Mouse (Mus musculus) stomach, postnatal 0 days (tissue): Measurements from ENCODE around the gene Mrpl47. TPM values are rescaled to one million over a fixed set of nuclear protein-coding genes. Genes with fewer than 3 reads are reported as not detected.

ENCODE experiments used
- ATAC-seq: fragments of 200-750 bp; cut with Nextera tagmentation; 2 replicates; pipeline ENCODE4 v1.8.0; 2017; ENCODE audit not compliant: low FRiP score, low TSS enrichment
- DNase-seq: peaks from one replicate; pipeline ENCODE4 v3.0.0-alpha.2; 2016; ENCODE audit warnings: low spot score
- H3K27ac ChIP-seq: fragments of 300-500 bp; sonication (generic); replicated peaks from 2 replicates; pipeline ENCODE4 v1.5.1; 2014; ENCODE audit warnings: mild to moderate bottlenecking, control low read depth
- H3K27me3 ChIP-seq: fragments of 300-500 bp; sonication (generic); 2 replicates; pipeline ENCODE4 v1.6.1; 2014; ENCODE audit warnings: low read length; ENCODE audit not compliant: control insufficient read depth, insufficient read depth
- H3K36me3 ChIP-seq: fragments of 300-500 bp; sonication (generic); 2 replicates; pipeline ENCODE4 v1.6.1; 2014; ENCODE audit warnings: low read length, mixed read lengths; ENCODE audit not compliant: control insufficient read depth, insufficient read depth
- H3K4me1 ChIP-seq: fragments of 300-500 bp; sonication (generic); replicated peaks from 2 replicates; pipeline ENCODE4 v1.6.1; 2014; ENCODE audit warnings: antibody characterized with exemption; ENCODE audit not compliant: control insufficient read depth, insufficient read depth
- H3K4me2 ChIP-seq: fragments of 300-500 bp; sonication (generic); replicated peaks from 2 replicates; pipeline ENCODE4 v1.6.1; 2014; ENCODE audit warnings: low read depth, mild to moderate bottlenecking, control low read depth, moderate library complexity
- H3K4me3 ChIP-seq: fragments of 300-500 bp; sonication (generic); 2 replicates; pipeline ENCODE4 v1.5.1; 2014; ENCODE audit warnings: low read depth, low read length, control low read depth
- H3K9ac ChIP-seq: fragments of 300-500 bp; sonication (generic); 2 replicates; pipeline ENCODE4 v1.6.1; 2014; ENCODE audit warnings: mild to moderate bottlenecking, low read length, control low read depth, mixed read lengths
- H3K9me3 ChIP-seq: fragments of 300-500 bp; sonication (generic); 2 replicates; pipeline ENCODE4 v1.6.1; 2016; ENCODE audit warnings: low read length; ENCODE audit not compliant: control insufficient read depth
- CTCF ChIP-seq: IDR thresholded peaks from 2 replicates; pipeline ENCODE4 v1.5.1; 2016; ENCODE audit warnings: antibody characterized with exemption, low read depth, mild to moderate bottlenecking, moderate library complexity
- EP300 ChIP-seq: optimal IDR thresholded peaks from 2 replicates; pipeline ENCODE3; 2016; ENCODE audit warnings: antibody characterized with exemption
- WGBS: fragments of 180-500 bp; shearing (Covaris S2); extraction: QIAGEN DNeasy Blood & Tissue Kit; methylation state at CpG from one replicate; pipeline ENCODE4 v1.1.7; 2014; 5-methylcytosine and 5-hydroxymethylcytosine counted together
- polyA plus RNA-seq: library from polyadenylated mRNA; unstranded; fragments of >200 nt; fragmentation: Nextera tagmentation; extraction: Ambion mirVana; gene quantifications from 2 replicates; pipeline ENCODE4 v1.2.1, GENCODE M21; 2015

The Mrpl47 gene
- polyA plus RNA-seq, 1 experiment from 2014 or later = 22.3 TPM

GRCm38 (mm10) chr3:32690008-32690407, 47.4 kb downstream of the Mrpl47 start:
- 75% methylated on average over 3 of the region's 3 CpGs for WGBS
- ATAC-seq = no peak

GRCm38 (mm10) chr3:32689567-32689999, 47.8 kb downstream of the Mrpl47 start:
- TF ChIP-seq EP300 (no peak), CTCF (no peak)
- no peaks in the 10 kb centered on the region for H3K27me3 ChIP-seq
- no peak for ATAC-seq
- no peak overlapping the region for H3K4me3 ChIP-seq
- H3K4me1 ChIP-seq = no peaks in the 10 kb centered on the region
- H3K9me3 ChIP-seq = no peaks in the 10 kb centered on the region
- DNase-seq = no peak
- no peak overlapping the region for H3K27ac ChIP-seq
- H3K9ac ChIP-seq = no peak overlapping the region
- 49% methylated on average over 9 of the region's 9 CpGs for WGBS
- no peaks in the 10 kb centered on the region for H3K36me3 ChIP-seq
- no peak overlapping the region for H3K4me2 ChIP-seq

More at GRCm38 (mm10) chr3:32690008-32690407, 47.4 kb downstream of the Mrpl47 start:
- Histone ChIP-seq H3K9ac (no peak overlapping the region), H3K4me3 (no peak overlapping the region), H3K9me3 (no peaks in the 10 kb centered on the region), H3K27me3 (no peaks in the 10 kb centered on the region), H3K4me2 (no peak overlapping the region), H3K4me1 (no peaks in the 10 kb centered on the region), H3K27ac (no peak overlapping the region), H3K36me3 (no peaks in the 10 kb centered on the region)
- no peak for TF ChIP-seq EP300
- no peak for TF ChIP-seq CTCF
- DNase-seq = no peak

- no peaks in the 10 kb centered on the region for H3K4me1 ChIP-seq
- H3K9ac ChIP-seq = no peak overlapping the region
- H3K4me2 ChIP-seq = no peak overlapping the region
- TF ChIP-seq CTCF = peak; percentile 50
- TF ChIP-seq EP300 = no peak
- ATAC-seq (no peak), DNase-seq (no peak)
- no peaks in the 10 kb centered on the region for H3K9me3 ChIP-seq
- WGBS = 44% methylated on average over 4 of the region's 4 CpGs
- no peaks in the 10 kb centered on the region for H3K36me3 ChIP-seq
- no peak overlapping the region for H3K27ac ChIP-seq
- H3K27me3 ChIP-seq = no peaks in the 10 kb centered on the region
- H3K4me3 ChIP-seq = no peak overlapping the region
Observed at GRCm38 (mm10) chr3:32687156-32687555, 50.2 kb downstream of the Mrpl47 start.

- H3K9me3 ChIP-seq = no peaks in the 10 kb centered on the region
- H3K27me3 ChIP-seq = no peaks in the 10 kb centered on the region
- ATAC-seq (no peak), DNase-seq (no peak)
- H3K4me2 ChIP-seq = no peak overlapping the region
- no peak overlapping the region for H3K27ac ChIP-seq
- TF ChIP-seq EP300 (no peak), CTCF (no peak)
- WGBS = 68% methylated on average over 1 of the region's 1 CpGs
- no peaks in the 10 kb centered on the region for H3K4me1 ChIP-seq
- no peak overlapping the region for H3K9ac ChIP-seq
- H3K4me3 ChIP-seq = no peak overlapping the region
- H3K36me3 ChIP-seq = no peaks in the 10 kb centered on the region
Observed at GRCm38 (mm10) chr3:32686537-32686936, 50.9 kb downstream of the Mrpl47 start.

- H3K36me3 ChIP-seq = no peaks in the 10 kb centered on the region
- WGBS = 71% methylated on average over 3 of the region's 3 CpGs
- ATAC-seq = no peak
- no peak overlapping the region for H3K27ac ChIP-seq
- no peak for TF ChIP-seq CTCF
- TF ChIP-seq EP300 = no peak
- H3K9me3 ChIP-seq = no peaks in the 10 kb centered on the region
- DNase-seq = no peak
- no peak overlapping the region for H3K4me2 ChIP-seq
- H3K9ac ChIP-seq = no peak overlapping the region
- H3K4me3 ChIP-seq = no peak overlapping the region
- H3K4me1 ChIP-seq = no peaks in the 10 kb centered on the region
- H3K27me3 ChIP-seq = no peaks in the 10 kb centered on the region
Observed at GRCm38 (mm10) chr3:32684631-32685030, 52.8 kb downstream of the Mrpl47 start.

- Histone ChIP-seq H3K9ac (no peak overlapping the region), H3K4me2 (no peak overlapping the region), H3K4me3 (no peak overlapping the region), H3K27ac (no peak overlapping the region), H3K4me1 (no peaks in the 10 kb centered on the region), H3K9me3 (no peaks in the 10 kb centered on the region), H3K36me3 (no peaks in the 10 kb centered on the region), H3K27me3 (no peaks in the 10 kb centered on the region)
- TF ChIP-seq EP300 (no peak), CTCF (no peak)
- ATAC-seq (no peak), DNase-seq (no peak)
- 80% methylated on average over 11 of the region's 12 CpGs for WGBS
Observed at GRCm38 (mm10) chr3:32682910-32683531, 54.4 kb downstream of the Mrpl47 start.
